Mouse (Mus musculus): ENCODE data around the gene Mettl26.
A peak's percentile ranks its signal among the peaks of the same experiment; 100 is the strongest.

Mettl26 gene

DNA sequence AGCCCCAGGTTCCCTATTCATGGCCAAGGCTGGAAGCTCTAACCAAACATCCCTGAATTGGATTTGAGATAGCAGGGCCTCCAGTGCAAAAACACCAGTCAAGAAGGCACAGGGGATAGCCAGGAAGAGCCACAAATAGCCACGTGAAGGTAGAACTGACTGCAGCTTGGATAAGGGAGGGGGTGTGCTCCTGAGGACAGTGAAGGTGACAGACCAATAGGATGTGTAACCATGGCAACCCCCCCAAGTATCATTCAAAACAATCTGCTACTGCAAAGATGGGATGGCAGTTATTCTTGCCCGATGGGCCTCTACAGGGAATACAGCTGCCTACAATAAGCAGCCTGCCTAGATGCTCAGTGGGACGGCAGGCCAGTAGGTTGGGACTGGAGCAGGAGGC lies 37.3 kb upstream of the Mettl26 start:
- no peak for DNase-seq

GRCm38 (mm10) chr17:25838904-25839303 lies 36.0 kb upstream of the Mettl26 start:
- DNase-seq, result no peak

DNA sequence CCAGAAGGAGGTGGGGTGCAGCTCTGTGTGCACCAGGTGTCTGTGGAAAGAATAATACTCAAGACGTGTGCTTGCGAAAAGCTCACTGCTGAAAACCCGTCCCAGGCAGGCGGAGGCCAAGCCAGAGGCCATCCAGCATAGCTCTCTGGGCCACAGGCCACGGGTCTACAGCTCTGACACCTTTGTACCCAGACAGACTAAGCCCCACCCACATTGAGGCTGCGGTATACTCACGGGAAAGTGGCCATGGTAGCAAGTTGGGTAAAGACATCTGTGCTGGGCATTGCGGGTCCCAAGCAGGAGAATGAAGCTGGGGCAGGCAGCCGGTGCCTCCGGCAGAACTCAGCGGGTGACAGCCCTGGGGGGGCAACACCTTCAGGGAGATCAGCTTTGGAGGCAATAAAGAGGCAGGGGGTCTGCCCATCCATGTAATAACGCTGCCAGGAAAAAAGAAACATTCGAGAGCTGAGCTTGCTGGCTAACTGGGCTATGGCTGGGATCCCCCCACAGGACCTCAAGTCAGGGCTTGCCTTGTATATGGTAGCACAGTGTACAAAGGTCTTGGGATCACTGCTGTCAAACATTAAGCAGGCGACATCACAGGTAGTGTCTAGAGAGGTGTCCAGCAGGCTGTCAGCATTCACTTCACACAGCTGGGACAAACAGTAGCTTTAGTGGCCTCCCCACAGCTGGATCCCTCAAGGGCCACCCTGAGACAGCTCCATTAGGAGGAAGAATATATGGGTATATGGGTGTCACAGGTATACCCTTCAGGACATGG lies 35.2 kb upstream of the Mettl26 start:
- peak; percentile 32 for DNase-seq

DNA sequence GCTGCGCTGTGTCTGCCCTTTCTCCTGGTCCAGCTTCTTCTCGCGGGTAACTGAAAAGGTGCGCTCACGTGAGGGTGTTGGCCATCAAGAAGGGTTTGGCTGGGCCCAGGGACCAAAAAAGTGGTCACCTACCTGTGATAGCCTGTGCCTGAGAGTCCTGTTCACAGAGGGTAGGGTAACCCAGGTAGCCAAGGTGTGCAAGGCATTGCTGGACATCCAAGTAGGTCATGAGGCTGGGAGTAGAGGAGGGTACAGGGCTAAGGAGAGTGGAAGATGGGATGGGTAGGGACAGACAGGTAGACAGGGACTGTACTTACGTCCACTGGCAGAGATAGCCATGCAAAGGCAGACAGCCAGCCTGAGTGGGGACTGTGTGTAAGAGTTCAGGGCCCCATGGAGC lies 34.4 kb upstream of the Mettl26 start:
- DNase-seq, result no peak

DNA sequence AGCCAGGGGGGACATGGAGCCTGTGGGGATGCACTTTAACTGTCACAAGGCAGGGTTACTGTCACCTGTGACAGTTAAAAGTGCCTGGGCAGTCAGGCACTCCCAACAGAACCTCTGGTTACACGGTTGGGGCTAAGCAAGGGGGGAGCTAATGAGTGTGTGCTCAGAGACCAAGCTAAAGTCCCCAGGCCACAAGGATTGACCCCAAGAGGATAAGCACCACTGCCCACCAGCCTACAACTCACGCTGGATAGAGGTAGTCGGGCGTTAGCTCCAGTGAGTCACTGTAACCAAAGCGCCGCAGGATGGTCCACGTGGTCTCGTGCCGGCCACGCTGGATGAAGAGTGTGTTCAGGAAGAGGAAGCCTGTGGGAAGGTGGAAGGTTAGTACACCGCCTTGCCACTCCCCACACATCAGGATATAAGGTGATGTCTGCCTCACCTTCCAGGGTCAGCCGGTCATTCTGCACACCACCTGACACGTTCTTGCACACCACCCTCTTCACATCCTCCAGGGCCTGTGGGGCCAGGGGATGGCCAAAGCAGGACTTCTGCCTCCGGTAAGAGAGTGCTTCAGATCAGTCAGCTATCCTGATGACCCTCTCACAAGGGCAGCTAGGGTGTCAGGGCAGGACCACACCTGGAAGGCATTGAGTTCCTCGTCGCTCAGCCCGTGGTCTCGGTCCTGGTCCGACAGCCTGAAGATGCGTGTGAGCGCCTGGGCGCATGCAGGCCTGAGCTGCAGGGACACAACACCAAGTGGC lies 33.6 kb upstream of the Mettl26 start, which contains the start of gene Gm20683:
Gene Gm20683 (minus strand): TSS at position 647 of the 764 bp plus-strand sequence.
- DNase-seq, result no peak

DNA sequence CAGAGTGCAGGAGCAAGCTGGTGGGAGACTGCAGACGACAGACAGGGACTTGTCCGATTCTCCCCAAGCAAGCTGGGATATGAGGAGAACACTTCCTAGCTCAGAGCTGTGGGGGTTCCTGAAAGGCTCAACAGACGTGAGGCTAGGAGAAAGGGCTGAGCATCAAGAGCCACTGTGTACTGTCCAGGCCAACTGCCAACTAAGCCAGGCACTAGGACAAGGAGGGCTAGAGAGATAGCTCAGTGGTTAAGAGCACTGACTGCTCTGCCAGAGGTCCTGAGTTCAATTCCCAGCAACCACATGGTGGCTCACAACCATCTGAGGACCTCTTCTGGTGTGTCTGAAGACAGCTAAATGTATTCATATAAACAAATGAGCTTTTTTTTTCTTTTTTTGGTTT lies 32.4 kb upstream of the Mettl26 start:
- no peak for DNase-seq

GRCm38 (mm10) chr17:25843122-25843521 lies 31.8 kb upstream of the Mettl26 start:
- no peak for DNase-seq

GRCm38 (mm10) chr17:25843636-25844395 lies 31.1 kb upstream of the Mettl26 start:
- DNase-seq, result peak; percentile 65

DNA sequence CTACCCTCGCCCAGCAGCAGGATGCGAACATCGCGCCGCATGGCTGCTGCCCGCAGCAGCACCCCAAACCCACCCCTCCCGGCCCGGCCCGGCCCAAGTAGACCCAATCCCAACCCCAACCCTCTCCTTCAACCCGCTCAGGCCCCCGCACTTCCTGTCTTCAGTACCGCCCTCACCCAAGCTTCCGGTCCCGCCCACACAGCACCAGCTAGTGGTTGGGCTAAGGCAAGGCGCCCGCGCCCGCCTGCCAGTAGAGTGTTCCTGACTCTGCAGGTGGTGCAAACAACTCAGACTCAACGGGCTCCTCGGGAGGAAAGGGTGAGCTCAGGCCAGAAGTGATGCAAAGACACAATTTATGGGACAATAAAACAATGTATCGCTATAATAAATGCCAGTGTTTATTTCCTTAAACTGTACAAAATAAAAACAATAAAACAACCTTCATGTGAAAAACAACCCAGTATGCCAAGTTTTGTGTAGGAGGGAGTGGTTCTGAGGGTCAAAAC lies 30.4 kb upstream of the Mettl26 start, which contains the start of gene Rhot2:
Gene Rhot2 (minus strand): TSS at position 456 of the 506 bp plus-strand sequence.
- DNase-seq, result peak; percentile 96

GRCm38 (mm10) chr17:25860229-25860628 lies 14.6 kb upstream of the Mettl26 start:
- DNase-seq, result no peak

DNA sequence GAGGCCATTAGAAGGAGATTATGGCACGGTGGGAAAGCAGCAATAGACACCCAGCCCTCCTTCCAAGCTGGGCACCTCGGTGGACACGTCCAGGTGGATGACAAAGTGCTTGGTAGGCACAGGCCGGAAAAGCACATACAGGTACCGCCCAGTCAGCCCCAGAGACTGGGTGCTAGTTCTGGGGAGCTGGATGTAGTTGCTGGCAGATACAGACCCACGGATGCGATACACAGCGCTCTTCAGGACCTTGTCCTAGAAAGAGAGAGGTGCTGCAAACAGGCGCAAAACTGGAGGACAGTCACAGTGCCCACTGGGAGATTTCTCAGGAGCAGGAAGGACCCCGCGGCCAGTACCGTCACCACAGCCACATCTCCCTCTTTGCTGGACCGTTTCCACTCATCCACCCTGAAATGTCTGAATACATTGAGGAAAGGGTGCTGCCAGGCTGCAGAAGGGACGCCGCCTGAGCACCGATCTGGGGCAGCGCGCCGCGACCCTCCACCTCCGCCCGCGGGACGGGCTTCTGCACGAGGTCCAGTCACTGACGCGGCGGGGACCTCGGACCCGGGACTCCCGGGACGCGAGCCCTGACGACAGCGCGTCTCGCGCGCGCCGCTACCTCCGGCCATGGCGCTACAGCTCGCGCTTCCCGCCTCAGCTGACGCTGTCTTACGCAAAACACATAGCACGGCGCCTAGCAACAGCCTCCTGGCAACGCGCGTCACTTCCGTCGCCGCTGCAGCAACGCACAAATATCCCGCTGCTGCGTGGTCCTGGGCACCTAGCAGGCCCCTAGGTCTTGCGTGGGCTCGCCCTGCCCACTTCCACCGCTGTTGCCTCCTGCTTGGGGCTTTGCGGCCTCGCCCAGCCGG lies 13.8 kb upstream of the Mettl26 start, which contains the start of gene Wdr90:
Gene Wdr90 (minus strand): TSS at position 670 of the 872 bp plus-strand sequence.
- DNase-seq, result peak; percentile 88

DNA sequence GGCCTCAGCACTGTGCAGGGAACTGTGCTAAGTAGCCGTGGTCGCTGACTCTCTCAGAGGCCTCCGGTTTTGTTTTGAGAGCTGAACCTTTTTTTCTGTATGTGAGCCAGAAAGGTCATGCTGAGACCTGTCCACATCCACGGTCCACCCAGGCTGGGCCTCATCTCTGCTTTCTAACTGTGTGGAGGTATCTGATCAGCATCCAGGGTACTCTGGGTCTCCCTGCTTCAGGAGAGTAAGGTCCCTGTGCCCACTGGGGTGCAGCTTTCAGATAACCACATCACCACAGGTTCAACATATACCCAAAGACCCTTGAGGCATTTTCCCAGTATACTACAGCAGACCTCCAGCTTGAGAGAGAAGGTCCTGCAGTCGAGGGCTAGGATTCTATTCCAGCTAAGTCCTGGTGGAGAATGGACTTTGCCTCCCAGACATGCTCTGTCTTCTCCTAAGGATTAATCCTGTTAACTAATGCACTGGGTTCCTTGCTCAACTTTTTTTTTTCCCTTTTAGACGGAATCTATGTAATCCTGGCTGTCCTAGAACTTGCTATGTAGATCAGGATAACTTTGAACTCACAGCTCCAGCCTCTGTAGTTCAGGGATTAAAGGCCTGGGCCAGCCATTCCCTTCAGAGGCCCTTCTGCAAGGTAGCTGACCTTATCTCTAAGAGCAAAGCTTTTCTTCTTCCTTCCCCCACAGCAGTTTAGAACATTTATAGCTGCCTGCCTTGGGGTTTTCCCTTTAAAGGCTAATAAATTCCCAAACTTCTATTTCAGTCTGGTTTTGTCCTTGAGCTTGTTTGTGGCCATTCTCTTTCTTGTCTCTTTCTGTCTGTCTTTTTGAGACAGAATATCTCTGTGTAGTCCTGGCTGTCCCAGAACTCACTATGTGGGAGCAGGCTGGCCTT lies 12.9 kb upstream of the Mettl26 start:
- DNase-seq, result no peak

GRCm38 (mm10) chr17:25863681-25864080 lies 11.2 kb upstream of the Mettl26 start:
- no peak for DNase-seq

DNA sequence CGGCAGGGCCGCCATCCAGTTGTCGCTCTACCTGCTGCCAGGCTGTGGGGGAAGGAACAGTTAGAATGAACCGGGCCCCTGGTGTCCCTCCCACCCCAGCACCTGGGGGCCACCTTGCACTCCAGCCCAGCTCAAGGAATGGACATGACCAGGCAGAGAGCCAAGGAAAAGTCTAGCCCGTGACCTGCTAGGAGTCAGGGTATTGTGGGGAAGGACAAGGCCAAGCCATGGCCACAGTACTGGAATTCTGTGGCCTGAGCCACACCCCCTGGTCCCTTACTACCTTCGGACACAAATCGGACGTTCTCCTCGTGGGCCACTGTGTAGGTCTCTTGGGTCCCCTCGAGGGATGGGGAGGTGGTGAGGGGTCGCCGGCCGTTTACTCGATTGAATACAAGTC lies 10.6 kb upstream of the Mettl26 start:
- DNase-seq, result no peak

GRCm38 (mm10) chr17:25865288-25865687 lies 9.6 kb upstream of the Mettl26 start:
- DNase-seq, result no peak

GRCm38 (mm10) chr17:25866172-25866571 lies 8.7 kb upstream of the Mettl26 start:
- no peak for DNase-seq

DNA sequence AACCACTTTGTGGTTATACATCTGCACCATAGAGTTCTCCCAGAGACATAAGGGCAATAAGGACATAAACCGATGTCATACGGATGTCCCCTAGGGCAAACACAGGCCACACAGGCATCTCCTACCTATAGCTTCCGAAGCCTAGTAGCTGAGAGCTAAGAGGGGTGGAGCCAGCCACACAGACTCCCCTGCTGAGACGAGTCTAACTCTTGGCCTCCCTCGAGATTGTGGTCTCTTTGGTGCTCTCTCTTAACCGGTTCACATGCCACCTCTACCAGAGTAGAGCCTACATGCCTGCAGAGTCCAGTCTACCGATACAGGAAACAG lies 7.4 kb upstream of the Mettl26 start:
- peak; percentile 30 for DNase-seq

- DNase-seq, result peak; percentile 45
Observed at GRCm38 (mm10) chr17:25867836-25868600, 6.9 kb upstream of the Mettl26 start.

- peak; percentile 80 for DNase-seq
Observed at GRCm38 (mm10) chr17:25868601-25869191, 6.2 kb upstream of the Mettl26 start, which contains the start of gene Mcrip2. Gene Mcrip2, minus strand, starts transcription at chr17:25868764.

- no peak for DNase-seq
Observed at GRCm38 (mm10) chr17:25869498-25869897, 5.4 kb upstream of the Mettl26 start.

Data from liver (tissue).